Mouse (Mus musculus): ENCODE measurements at regions not wholly inside any gene's neighbourhood (a gene's known extent, or its start where the extent isn't known, plus 50 kb on each side); places are given as distances from the start of the nearest gene placed in this dataset.

GRCm38 (mm10) chr7:133402072-133402471, 199.9 kb downstream of the Tex36 start:
- 79% methylated on average over 2 of the region's 2 CpGs for WGBS

GRCm38 (mm10) chr7:133400691-133401090, 201.3 kb downstream of the Tex36 start:
- no peak for DNase-seq (ENCODE audit: extremely low spot score, low spot score)
- 88% methylated on average over 4 of the region's 4 CpGs for WGBS
- H3K27ac ChIP-seq = no peak overlapping the region

More at GRCm38 (mm10) chr7:133402072-133402471, 199.9 kb downstream of the Tex36 start:
- H3K27ac ChIP-seq = no peak overlapping the region
- H3K36me3 ChIP-seq (replicated peaks) = no peaks in the 10 kb centered on the region
- H3K4me1 ChIP-seq = no peaks in the 10 kb centered on the region
- H3K9me3 ChIP-seq = no peaks in the 10 kb centered on the region
- H3K4me3 ChIP-seq = no peak overlapping the region
- no peak for DNase-seq (ENCODE audit: extremely low spot score, low spot score)
- 0 out of 2 replicates have a peak, but pooled peaks cover 5% of the 10 kb centered on the region for H3K27me3 ChIP-seq (ENCODE audit: poor library complexity, severe bottlenecking)

GRCm38 (mm10) chr7:133388716-133389115, 213.2 kb downstream of the Tex36 start:
- Histone ChIP-seq H3K4me3 (no peak overlapping the region), H3K9me3 (no peaks in the 10 kb centered on the region), H3K27ac (no peak overlapping the region), H3K36me3 (replicated peaks) (no peaks in the 10 kb centered on the region), H3K27me3 (ENCODE audit: poor library complexity, severe bottlenecking) (peaks cover 11% of the 10 kb centered on the region), H3K4me1 (no peaks in the 10 kb centered on the region)
- no peak for DNase-seq (ENCODE audit: extremely low spot score, low spot score)
- 91% methylated on average over 6 of the region's 6 CpGs for WGBS

More at GRCm38 (mm10) chr7:133400691-133401090, 201.3 kb downstream of the Tex36 start:
- Histone ChIP-seq H3K4me1 (peaks cover 5% of the 10 kb centered on the region), H3K27me3 (ENCODE audit: poor library complexity, severe bottlenecking) (0 out of 2 replicates have a peak, but pooled peaks cover 5% of the 10 kb centered on the region), H3K4me3 (no peak overlapping the region), H3K36me3 (replicated peaks) (no peaks in the 10 kb centered on the region), H3K9me3 (no peaks in the 10 kb centered on the region)

GRCm38 (mm10) chr7:133382032-133382712, 219.8 kb downstream of the Tex36 start:
- Histone ChIP-seq H3K4me3 (no peak overlapping the region), H3K4me1 (peaks cover 6% of the 10 kb centered on the region), H3K27me3 (ENCODE audit: poor library complexity, severe bottlenecking) (no peaks in the 10 kb centered on the region), H3K9me3 (no peaks in the 10 kb centered on the region), H3K36me3 (replicated peaks) (no peaks in the 10 kb centered on the region), H3K27ac (no peak overlapping the region)
- DNase-seq (ENCODE audit: extremely low spot score, low spot score) = no peak
- WGBS = 72% methylated on average over 7 of the region's 7 CpGs

- Histone ChIP-seq H3K9me3 (no peaks in the 10 kb centered on the region), H3K36me3 (replicated peaks) (no peaks in the 10 kb centered on the region), H3K4me1 (peaks cover 8% of the 10 kb centered on the region), H3K4me3 (no peak overlapping the region), H3K27me3 (ENCODE audit: poor library complexity, severe bottlenecking) (no peaks in the 10 kb centered on the region), H3K27ac (no peak overlapping the region)
- DNase-seq (ENCODE audit: extremely low spot score, low spot score) = no peak
- WGBS = 100% methylated on average over 1 of the region's 1 CpGs
Measured at GRCm38 (mm10) chr7:133379373-133379772, 222.6 kb downstream of the Tex36 start.

- WGBS = 89% methylated on average over 5 of the region's 5 CpGs
- no peaks in the 10 kb centered on the region for H3K36me3 ChIP-seq (replicated peaks)
- H3K27me3 ChIP-seq (ENCODE audit: poor library complexity, severe bottlenecking) = no peaks in the 10 kb centered on the region
- H3K27ac ChIP-seq = no peak overlapping the region
- no peak overlapping the region for H3K4me3 ChIP-seq
- H3K4me1 ChIP-seq = peaks cover 8% of the 10 kb centered on the region
- no peak for DNase-seq (ENCODE audit: extremely low spot score, low spot score)
- H3K9me3 ChIP-seq = no peaks in the 10 kb centered on the region
Measured at GRCm38 (mm10) chr7:133378338-133378737, 223.6 kb downstream of the Tex36 start.

- Histone ChIP-seq H3K36me3 (replicated peaks) (no peaks in the 10 kb centered on the region), H3K4me3 (no peak overlapping the region), H3K4me1 (peaks cover 8% of the 10 kb centered on the region), H3K27me3 (ENCODE audit: poor library complexity, severe bottlenecking) (no peaks in the 10 kb centered on the region), H3K9me3 (no peaks in the 10 kb centered on the region), H3K27ac (no peak overlapping the region)
- WGBS = 67% methylated on average over 8 of the region's 8 CpGs
- no peak for DNase-seq (ENCODE audit: extremely low spot score, low spot score)
Measured at GRCm38 (mm10) chr7:133376833-133377484, 225.0 kb downstream of the Tex36 start.

- H3K27ac ChIP-seq = no peak overlapping the region
- WGBS = 72% methylated on average over 2 of the region's 2 CpGs
- H3K4me3 ChIP-seq = no peak overlapping the region
- no peak for DNase-seq (ENCODE audit: extremely low spot score, low spot score)
- peaks cover 7% of the 10 kb centered on the region for H3K4me1 ChIP-seq
- H3K36me3 ChIP-seq (replicated peaks) = no peaks in the 10 kb centered on the region
- no peaks in the 10 kb centered on the region for H3K9me3 ChIP-seq
- H3K27me3 ChIP-seq (ENCODE audit: poor library complexity, severe bottlenecking) = no peaks in the 10 kb centered on the region
Measured at GRCm38 (mm10) chr7:133372695-133373094, 229.3 kb downstream of the Tex36 start.

GRCm38 (mm10) chr7:133370542-133370941, 231.4 kb downstream of the Tex36 start:
- no peaks in the 10 kb centered on the region for H3K9me3 ChIP-seq
- 89% methylated on average over 5 of the region's 5 CpGs for WGBS
- H3K27ac ChIP-seq = no peak overlapping the region
- H3K4me3 ChIP-seq = no peak overlapping the region
- H3K4me1 ChIP-seq = peaks cover under 1% of the 10 kb centered on the region; the same call in 1 of the 2 replicates
- H3K36me3 ChIP-seq (replicated peaks) = no peaks in the 10 kb centered on the region
- no peaks in the 10 kb centered on the region for H3K27me3 ChIP-seq (ENCODE audit: poor library complexity, severe bottlenecking)
- DNase-seq (ENCODE audit: extremely low spot score, low spot score) = no peak

GRCm38 (mm10) chr7:133364601-133365000, 237.4 kb downstream of the Tex36 start:
- WGBS = 48% methylated on average over 4 of the region's 4 CpGs
- Histone ChIP-seq H3K4me3 (no peak overlapping the region), H3K36me3 (replicated peaks) (no peaks in the 10 kb centered on the region), H3K4me1 (peaks cover 22% of the 10 kb centered on the region), H3K27ac (no peak overlapping the region), H3K9me3 (no peaks in the 10 kb centered on the region), H3K27me3 (ENCODE audit: poor library complexity, severe bottlenecking) (peaks cover 18% of the 10 kb centered on the region)
- no peak for DNase-seq (ENCODE audit: extremely low spot score, low spot score)

GRCm38 (mm10) chr7:133328717-133329116, 204.6 kb upstream of the Ctbp2 start:
- Histone ChIP-seq H3K4me3 (no peak overlapping the region), H3K27me3 (ENCODE audit: poor library complexity, severe bottlenecking) (no peaks in the 10 kb centered on the region)

GRCm38 (mm10) chr7:133325548-133326190, 201.5 kb upstream of the Ctbp2 start:
- 89% methylated on average over 7 of the region's 7 CpGs for WGBS
- Histone ChIP-seq H3K9me3 (no peaks in the 10 kb centered on the region), H3K4me3 (no peak overlapping the region), H3K27ac (no peak overlapping the region), H3K27me3 (ENCODE audit: poor library complexity, severe bottlenecking) (no peaks in the 10 kb centered on the region), H3K36me3 (replicated peaks) (no peaks in the 10 kb centered on the region), H3K4me1 (no peaks in the 10 kb centered on the region)
- no peak for DNase-seq (ENCODE audit: extremely low spot score, low spot score)

More at GRCm38 (mm10) chr7:133328717-133329116, 204.6 kb upstream of the Ctbp2 start:
- Histone ChIP-seq H3K4me1 (no peaks in the 10 kb centered on the region), H3K36me3 (replicated peaks) (no peaks in the 10 kb centered on the region), H3K27ac (no peak overlapping the region), H3K9me3 (no peaks in the 10 kb centered on the region)
- no peak for DNase-seq (ENCODE audit: extremely low spot score, low spot score)
- 76% methylated on average over 3 of the region's 3 CpGs for WGBS

GRCm38 (mm10) chr7:133323955-133324354, 199.8 kb upstream of the Ctbp2 start:
- Histone ChIP-seq H3K36me3 (replicated peaks) (no peaks in the 10 kb centered on the region), H3K27ac (no peak overlapping the region), H3K9me3 (no peaks in the 10 kb centered on the region), H3K4me3 (no peak overlapping the region), H3K4me1 (no peaks in the 10 kb centered on the region), H3K27me3 (ENCODE audit: poor library complexity, severe bottlenecking) (no peaks in the 10 kb centered on the region)
- WGBS = 82% methylated on average over 3 of the region's 3 CpGs
- DNase-seq (ENCODE audit: extremely low spot score, low spot score) = no peak

Measured in forebrain, embryonic 10.5 days (tissue).